Mouse (Mus musculus) liver, embryonic 12.5 days (tissue): ENCODE results near the gene M1ap. TPM values are rescaled to one million over a fixed set of nuclear protein-coding genes. Genes with fewer than 3 reads are reported as not detected.

Experiments
- ATAC-seq: fragments of 200-750 bp; cut with Nextera tagmentation; 2 replicates; pipeline ENCODE4 v1.8.0; 2017; ENCODE audit warnings: moderate number of reproducible peaks, mild to moderate bottlenecking, moderate library complexity
- H3K27ac ChIP-seq: fragments of 300-500 bp; sonication (generic); 2 replicates; pipeline ENCODE4 v1.5.1; 2016; ENCODE audit warnings: mild to moderate bottlenecking
- H3K27me3 ChIP-seq: fragments of 300-500 bp; sonication (generic); replicated peaks from 2 replicates; pipeline ENCODE4 v1.6.1; 2016; ENCODE audit warnings: mild to moderate bottlenecking, moderate library complexity
- H3K36me3 ChIP-seq: fragments of 300-500 bp; sonication (generic); 2 replicates; pipeline ENCODE4 v1.6.1; 2016; ENCODE audit warnings: mild to moderate bottlenecking, moderate library complexity
- H3K4me1 ChIP-seq: fragments of 300-500 bp; sonication (generic); 2 replicates; pipeline ENCODE4 v1.6.1; 2016
- H3K4me2 ChIP-seq: fragments of 300-500 bp; sonication (generic); 2 replicates; pipeline ENCODE4 v1.6.1; 2016; ENCODE audit warnings: mild to moderate bottlenecking, moderate library complexity
- H3K4me3 ChIP-seq: fragments of 300-500 bp; sonication (generic); 2 replicates; pipeline ENCODE4 v1.5.1; 2016; ENCODE audit warnings: mild to moderate bottlenecking, moderate library complexity
- H3K9ac ChIP-seq: fragments of 300-500 bp; sonication (generic); 2 replicates; pipeline ENCODE4 v1.6.1; 2016; ENCODE audit warnings: mild to moderate bottlenecking, moderate library complexity
- H3K9me3 ChIP-seq: fragments of 300-500 bp; sonication (generic); replicated peaks from 2 replicates; pipeline ENCODE4 v1.6.1; 2016; ENCODE audit warnings: mild to moderate bottlenecking, moderate library complexity
- WGBS: fragments of 180-500 bp; shearing (Covaris S2); methylation state at CpG from one replicate; pipeline ENCODE4 v1.1.7; 2016; ENCODE audit not compliant: insufficient replicate concordance; 5-methylcytosine and 5-hydroxymethylcytosine counted together
- polyA plus RNA-seq: library from polyadenylated mRNA; unstranded; fragments of >200 nt; fragmentation: Nextera tagmentation; extraction: Ambion mirVana; gene quantifications from 2 replicates; pipeline ENCODE4 v1.2.1, GENCODE M21; 2016

The M1ap gene
- polyA plus RNA-seq, 1 experiment from 2014 or later, result 8.8 TPM

GRCm38 (mm10) chr6:83027293-83027692 is 80.6 kb downstream of the M1ap start:
- WGBS, result 68% methylated on average over 8 of the region's 8 CpGs
- Histone ChIP-seq H3K4me2 (no peak overlapping the region), H3K9me3 (no peaks in the 10 kb centered on the region), H3K27me3 (peaks cover 19% of the 10 kb centered on the region; the same call in 1 of the 2 replicates), H3K9ac (peak overlapping the region; percentile 12; the same call in 1 of the 2 replicates), H3K27ac (peak overlapping the region; percentile 50; the same call in 1 of the 2 replicates), H3K36me3 (peaks cover 28% of the 10 kb centered on the region), H3K4me1 (peaks cover 77% of the 10 kb centered on the region), H3K4me3 (no peak overlapping the region)
- no peak for ATAC-seq

GRCm38 (mm10) chr6:83027706-83028105 is 81.0 kb downstream of the M1ap start:
- H3K4me2 ChIP-seq, result no peak overlapping the region
- H3K27me3 ChIP-seq, result peaks cover 19% of the 10 kb centered on the region; the same call in 1 of the 2 replicates
- 42% methylated on average over 8 of the region's 9 CpGs for WGBS
- H3K36me3 ChIP-seq, result peaks cover 28% of the 10 kb centered on the region
- no peak overlapping the region for H3K4me3 ChIP-seq
- H3K27ac ChIP-seq, result peak overlapping the region; percentile 50; the same call in 1 of the 2 replicates
- H3K9me3 ChIP-seq, result no peaks in the 10 kb centered on the region
- H3K4me1 ChIP-seq, result peaks cover 76% of the 10 kb centered on the region
- peak overlapping the region; percentile 12; the same call in 1 of the 2 replicates for H3K9ac ChIP-seq
- ATAC-seq, result no peak

GRCm38 (mm10) chr6:83029777-83030176 is 83.1 kb downstream of the M1ap start:
- WGBS, result 63% methylated on average over 10 of the region's 10 CpGs
- Histone ChIP-seq H3K4me2 (no peak overlapping the region), H3K4me1 (peaks cover 70% of the 10 kb centered on the region), H3K27me3 (peaks cover 27% of the 10 kb centered on the region; the same call in 1 of the 2 replicates), H3K36me3 (peaks cover 28% of the 10 kb centered on the region), H3K9me3 (no peaks in the 10 kb centered on the region), H3K27ac (peak overlapping the region; percentile 48), H3K4me3 (no peak overlapping the region), H3K9ac (no peak overlapping the region)
- ATAC-seq, result no peak

GRCm38 (mm10) chr6:83031111-83031510 is 84.4 kb downstream of the M1ap start:
- peaks cover 28% of the 10 kb centered on the region for H3K36me3 ChIP-seq
- ATAC-seq, result no peak
- H3K9me3 ChIP-seq, result no peaks in the 10 kb centered on the region
- WGBS, result 81% methylated on average over 7 of the region's 7 CpGs
- H3K4me3 ChIP-seq, result no peak overlapping the region
- no peak overlapping the region for H3K9ac ChIP-seq
- peaks cover 68% of the 10 kb centered on the region for H3K4me1 ChIP-seq
- no peak overlapping the region for H3K27ac ChIP-seq
- H3K27me3 ChIP-seq, result peaks cover 39% of the 10 kb centered on the region; the same call in 1 of the 2 replicates
- peak overlapping the region; percentile 87 for H3K4me2 ChIP-seq

DNA sequence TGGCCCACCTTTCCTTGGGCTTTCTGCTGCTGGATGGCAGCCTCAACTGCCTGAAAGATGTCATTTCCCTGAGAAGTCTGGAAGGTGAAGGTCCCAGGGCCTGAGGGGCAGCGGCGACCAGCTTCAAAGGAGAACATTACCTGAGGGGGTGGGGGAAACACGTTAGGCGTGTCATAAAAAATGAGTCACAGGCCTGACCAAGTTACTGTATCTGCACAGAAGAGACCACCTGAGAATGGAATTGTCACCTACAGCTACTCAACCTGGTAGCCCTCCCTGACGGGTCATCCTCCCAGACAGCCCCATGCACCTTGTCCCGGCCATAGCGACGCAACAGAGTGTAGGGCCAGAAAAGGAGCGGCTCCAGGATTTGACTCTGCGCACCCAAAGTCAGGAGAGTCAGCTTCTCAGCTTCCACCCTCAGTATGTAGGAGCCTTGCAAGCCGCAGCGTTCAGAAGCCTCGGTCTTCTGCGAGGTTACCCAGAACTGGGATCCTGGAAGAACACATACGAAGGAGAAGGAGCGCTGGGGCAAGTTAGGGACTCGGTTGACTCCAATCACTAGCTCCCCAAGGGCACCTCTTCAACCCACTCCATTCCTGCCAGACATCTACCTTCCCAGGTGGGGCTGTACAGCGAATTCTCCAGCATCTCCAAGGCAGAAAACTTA is 85.4 kb downstream of the M1ap start:
- peaks cover 65% of the 10 kb centered on the region for H3K4me1 ChIP-seq
- no peaks in the 10 kb centered on the region for H3K9me3 ChIP-seq
- H3K4me3 ChIP-seq, result peak overlapping the region; percentile 80
- H3K27ac ChIP-seq, result peak overlapping the region; percentile 84
- peaks cover 28% of the 10 kb centered on the region for H3K36me3 ChIP-seq
- 53% methylated on average over 18 of the region's 18 CpGs for WGBS
- peak overlapping the region; percentile 87 for H3K4me2 ChIP-seq
- peaks cover 42% of the 10 kb centered on the region; the same call in 1 of the 2 replicates for H3K27me3 ChIP-seq
- no peak for ATAC-seq
- peak overlapping the region; percentile 91 for H3K9ac ChIP-seq

GRCm38 (mm10) chr6:83032769-83033191 is 86.1 kb downstream of the M1ap start:
- Histone ChIP-seq H3K4me3 (peak overlapping the region; percentile 80), H3K36me3 (peaks cover 28% of the 10 kb centered on the region), H3K9ac (peak overlapping the region; percentile 91), H3K9me3 (no peaks in the 10 kb centered on the region), H3K4me1 (peaks cover 63% of the 10 kb centered on the region), H3K27me3 (peaks cover 46% of the 10 kb centered on the region; the same call in 1 of the 2 replicates), H3K27ac (peak overlapping the region; percentile 84), H3K4me2 (peak overlapping the region; percentile 87)
- under 1% methylated on average over 31 of the region's 31 CpGs for WGBS
- ATAC-seq, result peak; percentile 75

- Histone ChIP-seq H3K4me2 (peak within 1 kb of the TSS; percentile 87), H3K27me3 (peaks cover 46% of the 10 kb centered on the region; the same call in 1 of the 2 replicates), H3K9me3 (no peaks in the 10 kb centered on the region), H3K4me3 (peak within 1 kb of the TSS; percentile 80), H3K4me1 (peaks cover 63% of the 10 kb centered on the region), H3K36me3 (peaks cover 28% of the 10 kb centered on the region), H3K27ac (peak within 1 kb of the TSS; percentile 84), H3K9ac (peak within 1 kb of the TSS; percentile 91)
- 2% methylated on average over 51 of the region's 51 CpGs for WGBS
- ATAC-seq, result peak; percentile 87
Measured at GRCm38 (mm10) chr6:83033249-83034185, 86.8 kb downstream of the M1ap start, which contains the start of the genes Dok1 and Loxl3. TSS of gene Dok1 (minus strand) at chr6:83033471. TSS of gene Loxl3 (plus strand) at chr6:83034173.

DNA sequence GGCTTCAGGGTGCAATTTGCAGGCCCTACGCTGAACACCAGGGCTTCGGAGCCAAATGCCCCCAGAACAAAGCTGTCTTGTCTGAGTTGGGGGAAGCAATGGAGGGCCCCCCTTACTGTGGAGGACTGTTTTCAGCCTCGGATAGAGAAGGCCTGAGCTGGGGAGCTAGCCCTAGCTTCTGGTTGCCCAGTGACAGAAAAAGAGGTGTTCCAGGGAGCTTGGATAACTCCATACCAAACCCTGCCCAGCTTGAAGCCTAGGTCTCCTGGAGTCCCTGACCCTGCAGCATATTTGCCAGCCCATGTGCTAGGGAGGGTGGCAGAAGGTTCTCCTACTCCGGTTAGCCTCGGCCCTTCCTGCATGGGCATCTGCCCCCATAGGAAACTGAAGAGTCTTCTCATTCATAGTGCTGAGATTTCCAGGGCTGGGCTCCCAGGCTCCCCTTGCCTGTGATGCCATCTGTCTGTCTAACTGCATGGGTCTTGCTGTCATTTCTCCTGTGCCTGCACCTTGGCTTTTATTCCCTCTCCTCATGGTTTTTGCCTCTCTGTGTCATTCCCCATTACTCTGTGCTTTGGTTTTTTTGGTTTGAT is 87.9 kb downstream of the M1ap start:
- Histone ChIP-seq H3K9ac (no peak overlapping the region), H3K27ac (0 out of 2 replicates have a peak overlapping the region, but pooled peaks have one; percentile 84), H3K27me3 (peaks cover 46% of the 10 kb centered on the region; the same call in 1 of the 2 replicates), H3K36me3 (peaks cover 26% of the 10 kb centered on the region), H3K4me2 (peak overlapping the region; percentile 87), H3K4me3 (peak overlapping the region; percentile 80; the same call in 1 of the 2 replicates), H3K4me1 (peaks cover 65% of the 10 kb centered on the region), H3K9me3 (no peaks in the 10 kb centered on the region)
- WGBS, result 59% methylated on average over 5 of the region's 5 CpGs
- ATAC-seq, result no peak

DNA sequence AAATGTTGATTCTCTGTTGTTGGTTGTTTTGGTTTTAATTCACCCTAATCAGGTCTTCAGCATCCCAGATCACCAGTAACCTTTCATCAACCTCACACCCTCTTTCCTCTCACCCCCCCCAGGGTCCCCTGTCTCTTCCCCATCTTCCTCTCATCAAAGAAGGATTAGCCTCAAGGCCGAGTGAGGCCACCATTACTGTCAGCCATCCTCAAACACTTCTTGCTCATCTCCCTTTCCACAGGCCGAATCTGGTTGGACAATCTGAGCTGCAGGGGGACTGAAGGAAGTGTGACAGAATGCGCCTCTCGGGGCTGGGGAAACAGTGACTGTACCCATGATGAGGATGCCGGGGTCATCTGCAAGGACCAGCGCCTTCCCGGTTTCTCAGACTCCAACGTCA is 90.5 kb downstream of the M1ap start:
- H3K9me3 ChIP-seq, result no peaks in the 10 kb centered on the region
- H3K36me3 ChIP-seq, result peaks cover under 1% of the 10 kb centered on the region; the same call in 1 of the 2 replicates
- peaks cover 28% of the 10 kb centered on the region; the same call in 1 of the 2 replicates for H3K27me3 ChIP-seq
- no peak for ATAC-seq
- WGBS, result 79% methylated on average over 8 of the region's 8 CpGs
- no peak overlapping the region for H3K4me3 ChIP-seq
- peaks cover 50% of the 10 kb centered on the region for H3K4me1 ChIP-seq
- no peak overlapping the region for H3K4me2 ChIP-seq
- no peak overlapping the region for H3K9ac ChIP-seq
- no peak overlapping the region for H3K27ac ChIP-seq

- Histone ChIP-seq H3K9ac (peak overlapping the region; percentile 62), H3K27me3 (peaks cover 28% of the 10 kb centered on the region; the same call in 1 of the 2 replicates), H3K4me2 (peak overlapping the region; percentile 66), H3K4me3 (peak overlapping the region; percentile 30), H3K27ac (peak overlapping the region; percentile 92), H3K36me3 (no peaks in the 10 kb centered on the region), H3K9me3 (no peaks in the 10 kb centered on the region), H3K4me1 (peaks cover 43% of the 10 kb centered on the region)
- peak; percentile 98 for ATAC-seq
- 13% methylated on average over 24 of the region's 24 CpGs for WGBS
Measured at GRCm38 (mm10) chr6:83038496-83039012, 91.9 kb downstream of the M1ap start.

GRCm38 (mm10) chr6:83040601-83041000 is 93.9 kb downstream of the M1ap start:
- 78% methylated on average over 5 of the region's 5 CpGs for WGBS

More at GRCm38 (mm10) chr6:83040601-83041000, 93.9 kb downstream of the M1ap start:
- Histone ChIP-seq H3K4me1 (peaks cover 30% of the 10 kb centered on the region), H3K27ac (peak overlapping the region; percentile 0; the same call in 1 of the 2 replicates), H3K36me3 (no peaks in the 10 kb centered on the region), H3K4me2 (no peak overlapping the region), H3K9ac (no peak overlapping the region), H3K27me3 (peaks cover 12% of the 10 kb centered on the region; the same call in 1 of the 2 replicates), H3K9me3 (no peaks in the 10 kb centered on the region), H3K4me3 (no peak overlapping the region)
- ATAC-seq, result no peak
